Mouse (Mus musculus): Measurements from ENCODE around the gene Gm10377.
"Not testable (repeated sequence)": the region's sequence is repeated elsewhere in the genome, so short reads cannot be mapped to it uniquely, and the experiment has no call there.

GRCm38 (mm10) chr14:42797887-42798286 is at the start of gene Gm10377:
- not testable (repeated sequence) for TF ChIP-seq CTCF, EP300 (IDR thresholded peaks at IDR 0.05; ENCODE audit: low read depth)

Data from liver, postnatal 0 days (tissue).